Mouse (Mus musculus): ENCODE measurements around the gene Atp11c. TPM values are rescaled to one million over a fixed set of nuclear protein-coding genes. Genes with fewer than 3 reads are reported as not detected.

Gene Atp11c
- 12.5 and 15.9 TPM in 2 replicates for polyA plus RNA-seq (2016; fragmentation: Nextera tagmentation; extraction: Ambion mirVana)

- no peaks in the 10 kb centered on the region for H3K9me3 ChIP-seq
- no peaks in the 10 kb centered on the region for H3K4me1 ChIP-seq (replicated peaks)
- DNase-seq (ENCODE audit: low spot score) = no peak
- no peak within 1 kb of the TSS for H3K4me3 ChIP-seq
- no peaks in the 10 kb centered on the region for H3K27me3 ChIP-seq (ENCODE audit: insufficient read depth, poor library complexity, severe bottlenecking)
- WGBS = 80% methylated on average over 2 of the region's 2 CpGs
- H3K27ac ChIP-seq = no peak within 1 kb of the TSS
- no peaks in the 10 kb centered on the region for H3K36me3 ChIP-seq
Observed at GRCm38 (mm10) chrX:60592598-60592997, at the start of gene Atp11c. Gene Atp11c, minus strand, starts transcription at chrX:60592698.

- Histone ChIP-seq H3K27ac (no peak overlapping the region), H3K4me3 (no peak overlapping the region), H3K36me3 (no peaks in the 10 kb centered on the region), H3K27me3 (ENCODE audit: insufficient read depth, poor library complexity, severe bottlenecking) (no peaks in the 10 kb centered on the region), H3K9me3 (no peaks in the 10 kb centered on the region), H3K4me1 (replicated peaks) (no peaks in the 10 kb centered on the region)
- no peak for DNase-seq (ENCODE audit: low spot score)
- WGBS = 44% methylated on average over 3 of the region's 3 CpGs
Observed at GRCm38 (mm10) chrX:60609202-60609601, 16.7 kb upstream of the Atp11c start.

- Histone ChIP-seq H3K4me1 (replicated peaks) (no peaks in the 10 kb centered on the region; the same call in 1 of the 2 replicates), H3K9me3 (no peaks in the 10 kb centered on the region), H3K4me3 (no peak overlapping the region), H3K27ac (no peak overlapping the region), H3K27me3 (ENCODE audit: insufficient read depth, poor library complexity, severe bottlenecking) (no peaks in the 10 kb centered on the region), H3K36me3 (no peaks in the 10 kb centered on the region)
- peak; percentile 2 for DNase-seq (ENCODE audit: low spot score)
- WGBS = 35% methylated on average over 1 of the region's 1 CpGs
Observed at GRCm38 (mm10) chrX:60570539-60570938, 22.0 kb downstream of the Atp11c start.

- Histone ChIP-seq H3K9me3 (no peaks in the 10 kb centered on the region), H3K36me3 (no peaks in the 10 kb centered on the region), H3K4me1 (replicated peaks) (no peaks in the 10 kb centered on the region; the same call in 1 of the 2 replicates), H3K27me3 (ENCODE audit: insufficient read depth, poor library complexity, severe bottlenecking) (no peaks in the 10 kb centered on the region), H3K4me3 (no peak overlapping the region), H3K27ac (no peak overlapping the region)
- DNase-seq (ENCODE audit: low spot score) = no peak
Observed at GRCm38 (mm10) chrX:60569047-60569446, 23.5 kb downstream of the Atp11c start.

- Histone ChIP-seq H3K9me3 (no peaks in the 10 kb centered on the region), H3K4me3 (no peak overlapping the region), H3K27me3 (ENCODE audit: insufficient read depth, poor library complexity, severe bottlenecking) (no peaks in the 10 kb centered on the region), H3K4me1 (replicated peaks) (0 out of 2 replicates have a peak, but pooled peaks cover 5% of the 10 kb centered on the region), H3K36me3 (no peaks in the 10 kb centered on the region), H3K27ac (no peak overlapping the region)
- 40% methylated on average over 4 of the region's 4 CpGs for WGBS
- DNase-seq (ENCODE audit: low spot score) = no peak
Observed at GRCm38 (mm10) chrX:60555242-60555641, 37.3 kb downstream of the Atp11c start.

GRCm38 (mm10) chrX:60547444-60548304, 44.8 kb downstream of the Atp11c start:
- WGBS = 34% methylated on average over 94 of the region's 113 CpGs
- Histone ChIP-seq H3K36me3 (no peaks in the 10 kb centered on the region), H3K27me3 (ENCODE audit: insufficient read depth, poor library complexity, severe bottlenecking) (peaks cover 4% of the 10 kb centered on the region; the same call in 1 of the 2 replicates), H3K27ac (peak overlapping the region; percentile 94), H3K4me1 (replicated peaks) (peaks cover 9% of the 10 kb centered on the region; the same call in 1 of the 2 replicates), H3K4me3 (peak overlapping the region; percentile 64), H3K9me3 (0 out of 2 replicates have a peak, but pooled peaks cover 2% of the 10 kb centered on the region)
- peak; percentile 58 for DNase-seq (ENCODE audit: low spot score)

GRCm38 (mm10) chrX:60547098-60547443, 45.4 kb downstream of the Atp11c start:
- Histone ChIP-seq H3K27ac (peak overlapping the region; percentile 94), H3K4me3 (peak overlapping the region; percentile 64), H3K9me3 (0 out of 2 replicates have a peak, but pooled peaks cover 2% of the 10 kb centered on the region), H3K27me3 (ENCODE audit: insufficient read depth, poor library complexity, severe bottlenecking) (peaks cover 4% of the 10 kb centered on the region; the same call in 1 of the 2 replicates), H3K36me3 (no peaks in the 10 kb centered on the region), H3K4me1 (replicated peaks) (peaks cover 9% of the 10 kb centered on the region; the same call in 1 of the 2 replicates)
- 27% methylated on average over 16 of the region's 16 CpGs for WGBS
- DNase-seq (ENCODE audit: low spot score) = no peak

- no peaks in the 10 kb centered on the region for H3K36me3 ChIP-seq
- H3K4me1 ChIP-seq (replicated peaks) = peaks cover 9% of the 10 kb centered on the region; the same call in 1 of the 2 replicates
- 28% methylated on average over 3 of the region's 3 CpGs for WGBS
- H3K27me3 ChIP-seq (ENCODE audit: insufficient read depth, poor library complexity, severe bottlenecking) = peaks cover 4% of the 10 kb centered on the region; the same call in 1 of the 2 replicates
- H3K9me3 ChIP-seq = 0 out of 2 replicates have a peak, but pooled peaks cover 2% of the 10 kb centered on the region
- DNase-seq (ENCODE audit: low spot score) = no peak
- no peak overlapping the region for H3K4me3 ChIP-seq
- no peak overlapping the region for H3K27ac ChIP-seq
Observed at GRCm38 (mm10) chrX:60545906-60546305, 46.6 kb downstream of the Atp11c start.

GRCm38 (mm10) chrX:60545444-60545843, 47.1 kb downstream of the Atp11c start:
- Histone ChIP-seq H3K4me3 (no peak overlapping the region), H3K27ac (no peak overlapping the region), H3K36me3 (no peaks in the 10 kb centered on the region), H3K4me1 (replicated peaks) (peaks cover 9% of the 10 kb centered on the region; the same call in 1 of the 2 replicates), H3K9me3 (0 out of 2 replicates have a peak, but pooled peaks cover 2% of the 10 kb centered on the region), H3K27me3 (ENCODE audit: insufficient read depth, poor library complexity, severe bottlenecking) (peaks cover 4% of the 10 kb centered on the region; the same call in 1 of the 2 replicates)
- 38% methylated on average over 1 of the region's 1 CpGs for WGBS
- no peak for DNase-seq (ENCODE audit: low spot score)

GRCm38 (mm10) chrX:60544098-60544497, 48.4 kb downstream of the Atp11c start:
- DNase-seq (ENCODE audit: low spot score) = peak; percentile 36
- H3K4me1 ChIP-seq (replicated peaks) = peaks cover 9% of the 10 kb centered on the region; the same call in 1 of the 2 replicates
- no peak overlapping the region for H3K4me3 ChIP-seq
- peaks cover 4% of the 10 kb centered on the region; the same call in 1 of the 2 replicates for H3K27me3 ChIP-seq (ENCODE audit: insufficient read depth, poor library complexity, severe bottlenecking)
- no peaks in the 10 kb centered on the region for H3K36me3 ChIP-seq
- no peak overlapping the region for H3K27ac ChIP-seq
- 0 out of 2 replicates have a peak, but pooled peaks cover 2% of the 10 kb centered on the region for H3K9me3 ChIP-seq
- WGBS = 21% methylated on average over 4 of the region's 4 CpGs

GRCm38 (mm10) chrX:60542901-60543300, 49.6 kb downstream of the Atp11c start:
- 0 out of 2 replicates have a peak, but pooled peaks cover 2% of the 10 kb centered on the region for H3K9me3 ChIP-seq
- no peak for DNase-seq (ENCODE audit: low spot score)
- WGBS = 41% methylated on average over 1 of the region's 1 CpGs

GRCm38 (mm10) chrX:60539149-60539548, 53.3 kb downstream of the Atp11c start, which contains the start of gene Gm7073:
Gene Gm7073, minus strand, starts transcription at chrX:60539249.
- no peak within 1 kb of the TSS for H3K4me3 ChIP-seq
- H3K27ac ChIP-seq = no peak within 1 kb of the TSS
- no peaks in the 10 kb centered on the region for H3K9me3 ChIP-seq
- H3K27me3 ChIP-seq (ENCODE audit: insufficient read depth, poor library complexity, severe bottlenecking) = no peaks in the 10 kb centered on the region
- H3K4me1 ChIP-seq (replicated peaks) = peaks cover 3% of the 10 kb centered on the region; the same call in 1 of the 2 replicates
- no peak for DNase-seq (ENCODE audit: low spot score)
- H3K36me3 ChIP-seq = no peaks in the 10 kb centered on the region

More at GRCm38 (mm10) chrX:60542901-60543300, 49.6 kb downstream of the Atp11c start:
- H3K36me3 ChIP-seq = no peaks in the 10 kb centered on the region
- no peak overlapping the region for H3K4me3 ChIP-seq
- no peak overlapping the region for H3K27ac ChIP-seq
- H3K4me1 ChIP-seq (replicated peaks) = peaks cover 4% of the 10 kb centered on the region; the same call in 1 of the 2 replicates
- H3K27me3 ChIP-seq (ENCODE audit: insufficient read depth, poor library complexity, severe bottlenecking) = no peaks in the 10 kb centered on the region

- H3K27ac ChIP-seq = no peak overlapping the region
- H3K9me3 ChIP-seq = no peaks in the 10 kb centered on the region
- H3K36me3 ChIP-seq = no peaks in the 10 kb centered on the region
- peak; percentile 37 for DNase-seq (ENCODE audit: low spot score)
- no peak overlapping the region for H3K4me3 ChIP-seq
- no peaks in the 10 kb centered on the region for H3K27me3 ChIP-seq (ENCODE audit: insufficient read depth, poor library complexity, severe bottlenecking)
- H3K4me1 ChIP-seq (replicated peaks) = no peaks in the 10 kb centered on the region
Observed at GRCm38 (mm10) chrX:60503995-60504394, 88.5 kb downstream of the Atp11c start.
